Mouse (Mus musculus): ENCODE measurements at regions not wholly inside any gene's neighbourhood (a gene's known extent, or its start where the extent isn't known, plus 50 kb on each side); places are given as distances from the start of the nearest gene placed in this dataset.
A peak's percentile ranks its signal among the peaks of the same experiment; 100 is the strongest.

DNA sequence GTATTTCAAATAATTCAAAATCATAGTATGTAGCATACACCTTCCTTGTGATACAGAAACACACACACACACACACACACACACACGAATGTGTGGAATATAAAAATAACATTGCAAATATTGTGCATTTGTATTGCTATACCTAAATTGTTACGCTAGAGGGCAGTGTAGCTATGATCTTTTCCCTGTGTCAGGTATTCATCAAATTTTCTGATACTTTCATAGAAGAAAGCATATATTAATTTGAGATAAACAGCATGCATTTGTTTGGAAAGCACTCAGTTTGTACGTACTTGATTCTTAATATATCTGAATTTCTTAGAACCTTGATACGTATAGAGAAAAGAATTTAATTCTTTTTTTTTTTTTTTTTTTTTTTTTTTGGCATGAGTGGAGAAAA lies 1700.9 kb upstream of the Sel1l start:
- peak; percentile 1 for DNase-seq (ENCODE audit: low spot score)

DNA sequence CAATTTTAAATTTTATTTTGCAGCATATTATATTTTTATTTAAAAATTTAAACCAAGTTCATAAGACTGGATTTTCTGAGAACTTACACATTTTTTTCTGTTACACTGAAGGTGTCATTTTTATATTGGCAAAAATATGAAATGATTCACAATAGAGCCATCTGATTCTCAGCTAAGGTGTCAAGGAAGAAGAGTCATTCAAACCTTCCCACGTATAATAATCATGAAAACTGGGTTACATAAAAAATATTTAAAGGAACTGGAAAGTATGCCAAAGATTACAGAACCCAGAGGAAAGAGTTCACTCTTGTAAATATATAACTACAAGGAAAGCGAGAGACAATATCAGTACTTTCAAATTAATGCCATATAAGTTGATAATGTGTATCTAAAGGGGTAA lies 1674.5 kb upstream of the Sel1l start:
- no peak for DNase-seq (ENCODE audit: low spot score)

DNA sequence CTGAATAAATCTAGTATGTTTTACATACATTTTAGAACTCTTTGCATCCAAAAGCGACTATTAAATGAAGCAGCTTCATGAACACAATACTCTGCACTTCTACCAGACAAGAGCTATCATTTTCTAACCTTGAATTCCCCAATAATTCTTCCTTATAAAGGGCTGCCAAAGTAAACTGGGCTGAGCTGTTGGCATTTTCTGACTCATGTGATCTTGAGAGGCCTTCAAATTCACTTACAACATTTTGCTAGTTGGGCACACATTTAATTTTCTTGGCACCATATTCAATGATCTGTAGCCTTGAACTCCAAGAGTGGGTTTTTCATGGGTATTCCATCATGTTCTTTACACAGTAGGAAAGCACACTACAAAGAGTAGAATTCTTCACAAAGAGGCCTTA lies 1637.4 kb upstream of the Sel1l start:
- no peak for DNase-seq (ENCODE audit: low spot score)

DNA sequence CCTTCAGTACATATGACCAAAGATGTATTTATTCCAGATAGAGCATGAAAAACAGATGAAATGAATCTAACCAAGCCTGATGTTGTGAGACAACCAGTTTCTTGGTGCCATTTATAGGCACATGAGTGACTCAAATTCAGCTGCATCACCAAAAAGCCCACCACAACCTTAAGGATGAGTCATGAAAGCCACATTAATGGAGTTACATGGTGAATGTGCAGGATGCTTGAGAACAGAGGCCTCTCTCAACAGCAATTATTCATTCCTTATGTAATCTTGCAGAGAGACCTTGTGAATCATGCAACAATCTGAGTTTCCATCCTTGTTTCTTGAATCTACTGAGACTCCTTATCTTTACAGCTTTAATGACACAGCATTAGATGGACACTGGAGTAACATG lies 1613.1 kb upstream of the Sel1l start:
- no peak for DNase-seq (ENCODE audit: low spot score)

DNA sequence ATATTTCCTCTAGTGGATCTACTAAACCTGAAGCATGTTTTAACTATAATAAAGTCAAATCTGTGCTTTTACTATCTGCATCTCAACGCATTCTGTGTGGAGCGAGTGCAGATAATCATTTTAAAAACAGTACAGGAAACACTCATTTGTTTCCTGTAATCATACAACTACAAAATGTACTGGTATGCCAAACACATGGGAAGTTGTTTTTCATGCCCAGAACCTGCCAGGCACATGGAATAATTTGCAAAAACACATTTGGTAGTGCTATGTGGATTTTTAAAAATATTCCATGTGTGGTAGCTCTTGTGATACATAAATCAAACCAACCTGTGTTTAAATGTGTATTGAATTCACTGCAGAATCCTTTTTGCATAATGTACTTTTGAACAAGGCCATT lies 1600.5 kb upstream of the Sel1l start:
- no peak for DNase-seq (ENCODE audit: low spot score)

DNA sequence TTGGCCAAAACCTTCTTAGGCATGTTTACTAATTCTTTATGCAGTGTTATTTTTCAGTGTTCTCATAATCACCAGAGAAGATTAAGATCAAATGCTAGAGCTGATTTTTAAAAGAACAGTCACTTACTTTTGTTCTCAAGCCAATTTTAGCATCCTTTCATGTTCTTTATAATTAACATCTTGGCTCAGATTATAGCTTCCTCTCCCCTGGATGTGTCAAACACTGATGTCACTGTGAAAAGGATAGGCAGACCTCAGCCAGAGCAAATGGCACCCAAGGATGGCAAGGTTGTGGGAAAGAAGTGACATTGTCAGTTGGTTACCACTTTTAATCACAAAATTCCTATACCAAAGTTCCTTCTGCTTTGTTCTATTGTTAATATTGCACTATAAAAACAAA lies 1580.3 kb upstream of the Sel1l start:
- no peak for DNase-seq (ENCODE audit: low spot score)

DNA sequence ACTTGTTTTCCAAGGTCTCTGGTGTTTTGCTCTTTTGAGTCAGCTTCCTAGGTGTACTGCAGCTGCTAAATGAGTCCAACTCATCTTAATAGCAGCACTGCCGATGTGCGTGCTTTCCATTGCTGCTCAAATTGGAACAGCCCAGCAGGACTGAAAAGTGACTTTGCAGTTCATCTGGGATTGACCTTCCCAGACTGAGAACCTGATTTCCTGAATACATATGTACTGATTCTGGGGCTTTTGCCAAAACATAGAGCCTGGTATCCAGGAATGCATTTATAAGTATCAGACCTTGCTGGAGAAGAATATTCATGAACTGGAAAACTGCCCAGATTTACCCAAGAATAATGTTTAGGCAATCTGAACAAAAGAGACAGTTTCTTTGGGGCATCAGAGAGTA lies 1579.0 kb upstream of the Sel1l start:
- no peak for DNase-seq (ENCODE audit: low spot score)

DNA sequence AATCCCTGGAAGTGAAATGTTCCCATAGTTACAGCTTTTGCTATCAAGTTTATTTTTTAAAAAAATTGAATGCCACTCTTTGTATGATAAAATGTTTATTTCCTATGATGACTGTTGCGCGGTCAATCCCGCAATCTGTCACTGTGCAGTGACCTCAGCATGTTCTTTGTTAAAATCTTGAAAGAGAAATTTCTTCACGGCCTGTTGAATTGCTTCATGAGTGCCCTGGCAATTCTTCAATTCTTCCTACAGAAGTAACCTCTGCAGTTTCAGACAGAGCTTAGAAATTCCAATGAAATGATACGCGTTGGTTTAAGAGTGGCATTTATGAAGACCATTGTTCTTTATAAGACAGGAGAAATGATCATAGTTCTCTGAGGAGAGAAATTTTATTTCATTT lies 1567.4 kb upstream of the Sel1l start:
- no peak for DNase-seq (ENCODE audit: low spot score)

DNA sequence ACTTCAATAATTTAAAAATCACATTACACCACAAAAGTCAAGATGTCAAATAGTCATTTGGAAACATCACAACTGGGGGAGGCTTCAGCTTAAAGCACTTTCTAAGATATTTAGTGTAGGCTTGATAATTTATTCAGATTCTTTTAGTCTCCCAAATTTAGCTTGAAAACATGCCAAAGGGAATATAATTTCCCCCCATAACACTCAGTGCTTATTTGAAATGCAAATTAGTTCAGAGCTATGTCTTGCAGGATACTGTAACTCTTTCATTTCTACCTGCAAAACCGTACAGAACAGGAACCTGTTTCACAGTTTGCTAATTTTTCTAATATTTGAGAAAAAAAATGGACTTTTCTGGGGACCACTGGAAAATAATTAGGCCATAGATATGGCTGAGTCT lies 1566.8 kb upstream of the Sel1l start:
- DNase-seq (ENCODE audit: low spot score) = no peak

DNA sequence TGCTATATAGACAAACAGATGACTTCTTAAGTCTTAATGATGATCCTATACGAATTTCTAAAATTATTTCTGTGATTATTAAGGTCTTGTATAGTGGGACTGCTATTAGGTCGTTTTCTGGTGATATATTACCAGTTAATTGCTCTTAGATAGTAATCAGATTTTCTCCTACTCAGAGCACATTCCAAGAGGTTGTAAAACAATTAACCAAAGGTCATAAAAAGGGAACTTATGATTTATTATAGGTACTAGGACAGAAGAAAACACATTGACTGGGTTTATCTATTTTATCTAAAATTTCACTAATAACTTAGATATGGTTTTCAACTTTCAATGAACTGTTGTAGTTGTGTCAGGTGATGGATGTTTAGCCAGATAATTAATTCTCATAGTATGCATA lies 1536.6 kb upstream of the Sel1l start:
- DNase-seq (ENCODE audit: low spot score) = no peak

DNA sequence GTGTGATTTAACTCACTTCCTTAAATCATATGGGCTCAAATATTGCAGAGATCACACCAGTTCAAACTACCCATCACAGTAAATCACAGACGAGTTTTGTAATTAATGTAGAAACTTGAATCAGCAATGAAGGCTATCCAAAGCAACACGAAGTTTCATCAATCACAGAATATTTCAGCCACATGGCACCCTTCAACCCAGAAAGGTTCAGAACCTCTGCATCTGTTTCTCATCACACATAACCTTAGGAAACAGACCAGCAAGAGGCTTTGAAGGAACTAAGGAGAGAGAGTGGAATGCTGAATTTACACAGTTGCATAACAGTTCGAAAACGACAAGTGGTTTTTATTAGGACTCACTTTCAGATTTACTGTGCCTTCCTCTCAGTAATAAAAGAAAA lies 1494.0 kb upstream of the Sel1l start:
- no peak for DNase-seq (ENCODE audit: low spot score)

DNA sequence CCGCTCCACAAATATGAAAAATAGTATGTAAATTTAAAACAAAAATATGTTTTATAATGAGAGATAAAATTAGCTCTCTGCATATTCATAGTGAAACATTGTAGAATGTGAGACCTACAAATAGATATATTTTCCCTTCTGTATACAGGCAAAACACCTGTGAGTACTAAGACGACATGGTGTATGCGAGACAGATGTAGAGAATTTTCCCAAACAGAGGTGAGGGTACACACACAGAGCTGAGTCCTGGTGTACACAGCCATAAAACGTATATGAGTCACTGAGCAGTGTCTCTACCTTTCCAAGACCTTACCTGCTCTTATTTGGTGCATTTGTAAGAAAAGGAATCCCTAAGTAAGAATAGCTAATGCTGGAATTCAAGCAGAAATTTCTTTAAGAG lies 1493.6 kb upstream of the Sel1l start:
- DNase-seq (ENCODE audit: low spot score) = no peak

DNA sequence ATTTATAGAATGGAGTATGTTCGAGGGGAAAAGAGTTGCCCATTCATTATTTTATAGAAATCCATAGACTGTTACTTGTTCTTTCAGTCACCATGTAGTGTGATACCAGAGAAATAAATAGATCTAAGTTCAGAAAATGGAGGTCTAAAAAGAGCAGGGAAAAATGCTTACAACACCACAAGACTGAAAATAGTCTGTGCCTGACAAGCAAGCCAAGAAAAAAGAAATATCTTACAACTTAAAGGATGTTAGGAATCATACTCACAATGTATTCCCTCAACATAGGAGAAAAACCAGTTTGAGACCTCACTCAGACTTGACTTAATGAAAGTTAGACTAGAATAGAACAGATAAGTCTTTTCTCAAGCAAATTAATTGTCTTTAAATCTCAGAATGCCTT lies 1486.6 kb upstream of the Sel1l start:
- DNase-seq (ENCODE audit: low spot score) = no peak

DNA sequence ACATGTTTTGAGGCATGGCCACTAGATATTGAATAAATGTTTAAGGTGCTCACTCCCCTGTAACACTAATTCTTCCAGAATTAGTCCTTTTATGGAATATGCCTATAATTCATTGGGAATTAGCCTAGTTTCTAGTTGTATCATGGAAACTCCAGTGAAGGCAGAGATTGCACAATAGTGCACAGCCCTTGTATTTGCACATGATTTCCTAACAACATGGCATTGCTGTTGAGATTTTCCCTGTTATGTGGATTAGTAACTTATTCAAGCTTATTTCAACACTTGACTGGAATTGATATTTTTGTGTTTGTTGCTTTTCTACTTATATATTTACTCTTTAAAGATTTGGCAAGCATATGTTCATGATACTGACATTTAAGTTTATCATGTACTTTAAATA lies 1463.3 kb upstream of the Sel1l start:
- DNase-seq (ENCODE audit: low spot score) = no peak

DNA sequence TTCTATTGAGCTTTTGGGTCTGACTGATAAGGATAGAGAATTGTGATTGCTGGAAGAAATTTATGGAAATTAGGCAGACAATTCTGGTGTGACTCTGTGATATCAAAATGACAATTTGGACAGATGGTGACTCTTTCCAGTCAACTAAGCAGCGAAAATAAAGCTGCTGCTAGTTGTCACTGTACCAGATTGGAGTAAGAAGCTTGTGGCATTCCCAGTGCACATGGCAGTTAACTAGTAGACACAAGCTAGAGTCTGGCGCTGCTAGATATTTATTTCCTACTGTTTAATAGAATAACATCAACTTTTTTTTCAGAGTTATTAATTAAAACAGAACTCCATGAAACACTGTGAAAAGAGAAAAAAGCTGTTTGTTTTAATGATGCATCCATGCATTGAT lies 1432.9 kb upstream of the Sel1l start:
- no peak for DNase-seq (ENCODE audit: low spot score)

DNA sequence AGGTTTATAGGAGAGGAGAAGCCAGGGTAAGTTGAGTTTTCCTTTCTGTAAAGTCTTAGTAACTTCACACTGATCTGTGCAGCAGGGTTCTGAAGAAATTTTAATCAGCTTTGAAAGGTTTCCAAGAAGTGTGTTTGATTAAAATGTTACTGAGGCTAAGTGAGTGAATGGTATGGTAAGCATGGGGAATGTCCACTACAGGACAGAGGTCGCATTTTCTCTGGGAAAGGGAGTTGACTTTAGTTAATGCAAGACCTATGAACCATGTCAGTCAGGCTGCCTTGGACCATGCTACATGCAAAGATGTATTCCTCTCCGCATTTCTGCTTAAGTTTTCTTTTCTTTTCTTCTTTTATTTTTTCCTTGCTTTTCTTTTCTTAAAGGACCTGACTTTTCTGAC lies 1424.7 kb upstream of the Sel1l start:
- DNase-seq (ENCODE audit: low spot score) = no peak

DNA sequence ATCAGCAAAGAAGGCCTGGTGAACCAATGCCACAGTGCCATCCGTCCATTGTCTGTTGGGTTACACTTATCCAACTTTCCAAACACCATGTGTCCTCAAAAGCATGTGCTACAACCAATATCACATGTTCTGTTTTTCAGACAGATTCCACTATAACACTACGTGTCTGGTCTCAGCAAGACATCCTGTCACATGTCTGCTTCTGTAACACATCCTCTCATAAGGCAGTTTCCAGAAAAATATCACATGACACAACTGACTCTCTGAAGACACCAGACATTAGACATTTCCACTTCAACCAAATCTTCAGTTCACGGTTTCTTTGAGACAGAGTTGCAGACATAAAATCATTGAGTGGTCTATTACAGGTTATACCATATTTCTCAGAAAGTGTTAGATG lies 1381.3 kb upstream of the Sel1l start:
- DNase-seq (ENCODE audit: low spot score) = no peak

DNA sequence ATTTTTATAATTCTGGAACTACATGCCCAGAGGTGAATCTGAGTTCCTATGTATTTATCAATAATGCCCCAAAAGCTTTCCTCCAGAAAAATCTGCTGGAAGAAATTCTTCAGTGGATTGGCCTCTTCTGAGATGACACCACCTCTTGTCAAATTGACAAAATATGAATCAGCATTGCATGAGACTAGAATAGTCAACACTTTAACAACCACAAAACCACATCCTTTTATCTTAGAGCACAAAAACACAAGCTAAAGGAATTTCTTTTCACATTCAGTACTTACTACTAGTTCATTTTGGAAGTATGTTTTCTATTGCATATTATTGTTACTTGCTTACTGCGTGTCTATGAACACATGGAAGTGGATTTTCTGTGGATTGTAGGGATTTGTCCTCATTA lies 1377.9 kb upstream of the Sel1l start:
- no peak for DNase-seq (ENCODE audit: low spot score)

DNA sequence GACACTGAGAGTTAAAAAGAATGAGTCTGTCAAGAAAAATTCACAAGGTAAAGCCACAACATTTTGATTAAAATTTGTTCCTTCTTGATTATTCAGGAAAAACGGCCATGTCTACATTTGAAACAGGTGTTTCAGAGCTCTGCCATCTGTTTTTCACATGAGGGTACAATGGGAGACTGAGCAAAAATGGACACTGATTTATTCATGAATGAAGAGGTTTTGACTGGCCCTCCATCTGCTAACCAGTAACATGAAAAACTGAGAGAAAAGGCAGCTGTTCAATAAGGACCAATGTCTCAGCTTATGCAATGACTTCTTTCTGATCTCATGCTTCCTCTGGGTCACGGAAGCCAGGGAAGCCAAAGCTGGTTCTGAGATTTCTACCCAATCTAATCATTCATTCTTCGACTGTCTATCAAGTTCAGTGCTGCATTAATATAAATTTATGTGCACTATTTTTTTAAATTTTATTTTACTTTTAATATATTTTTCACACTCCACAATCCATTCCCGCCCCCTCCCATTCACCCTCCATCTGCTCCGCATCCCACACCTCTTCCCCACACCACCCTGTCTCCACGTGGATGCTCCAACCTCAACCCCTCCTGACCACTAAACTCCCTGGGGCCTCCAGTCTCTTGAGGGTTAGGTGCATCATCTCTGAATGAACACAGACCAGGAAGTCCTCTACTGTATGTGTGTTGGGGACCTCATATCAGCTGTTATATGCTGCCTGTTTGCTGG lies 1372.4 kb upstream of the Sel1l start:
- no peak for DNase-seq (ENCODE audit: low spot score)

DNA sequence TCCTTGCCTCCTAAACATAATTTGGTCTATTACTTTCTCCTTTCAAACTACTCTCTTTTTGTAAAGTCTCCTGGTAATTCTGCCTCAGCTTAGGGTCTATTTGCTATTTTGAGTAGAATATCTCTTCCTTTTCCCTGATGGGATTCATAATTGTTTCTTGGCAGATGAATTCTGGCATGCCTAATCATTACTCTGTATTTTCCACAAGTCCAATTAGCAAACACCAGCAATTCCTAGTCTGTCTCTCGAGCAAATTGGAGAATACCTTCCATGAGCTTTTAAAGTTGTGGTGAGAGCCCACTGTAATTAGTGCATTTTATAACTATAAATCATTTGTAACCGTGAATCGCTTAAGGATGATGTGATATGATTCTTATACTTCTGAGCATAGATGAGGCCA lies 1358.6 kb upstream of the Sel1l start:
- DNase-seq (ENCODE audit: low spot score) = no peak

DNA sequence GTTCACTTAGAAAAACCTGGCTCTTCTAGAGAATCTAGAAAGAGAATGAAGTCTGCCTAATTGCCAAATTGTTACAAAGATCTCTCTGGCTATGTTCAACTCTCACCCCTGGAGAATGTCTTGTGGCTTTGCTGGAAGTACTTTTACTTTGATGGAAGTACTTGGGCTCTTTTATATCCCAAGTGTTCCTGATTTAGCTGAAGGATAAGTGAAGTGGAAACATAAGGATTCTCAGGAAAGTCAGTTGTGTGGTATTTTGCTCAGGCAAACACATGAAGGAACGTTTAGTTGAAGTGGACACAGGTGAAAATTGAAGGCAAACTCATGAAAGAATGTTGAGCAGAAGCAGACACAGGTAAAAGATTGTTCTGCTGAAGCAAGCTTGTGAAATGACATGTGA lies 1340.0 kb upstream of the Sel1l start:
- DNase-seq (ENCODE audit: low spot score) = no peak

DNA sequence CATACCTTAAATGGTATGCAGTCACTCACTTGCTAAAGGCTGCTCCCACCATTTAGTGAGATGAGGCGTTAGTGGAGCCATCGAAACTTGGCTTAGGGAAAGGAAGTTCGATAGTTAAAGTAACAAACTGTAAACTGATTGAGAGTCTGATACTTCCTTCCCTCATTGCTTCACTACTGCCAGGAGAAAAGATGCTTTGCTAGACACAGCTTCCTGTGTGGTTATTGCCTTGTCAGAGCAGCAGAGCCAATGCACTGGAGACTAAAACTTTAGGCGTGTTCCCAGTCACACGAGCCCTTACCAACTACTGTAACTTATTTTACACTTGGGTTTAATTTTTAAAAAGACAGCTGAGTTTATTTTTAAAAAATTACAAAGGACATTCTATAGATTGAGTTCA lies 1324.8 kb upstream of the Sel1l start:
- no peak for DNase-seq (ENCODE audit: low spot score)

DNA sequence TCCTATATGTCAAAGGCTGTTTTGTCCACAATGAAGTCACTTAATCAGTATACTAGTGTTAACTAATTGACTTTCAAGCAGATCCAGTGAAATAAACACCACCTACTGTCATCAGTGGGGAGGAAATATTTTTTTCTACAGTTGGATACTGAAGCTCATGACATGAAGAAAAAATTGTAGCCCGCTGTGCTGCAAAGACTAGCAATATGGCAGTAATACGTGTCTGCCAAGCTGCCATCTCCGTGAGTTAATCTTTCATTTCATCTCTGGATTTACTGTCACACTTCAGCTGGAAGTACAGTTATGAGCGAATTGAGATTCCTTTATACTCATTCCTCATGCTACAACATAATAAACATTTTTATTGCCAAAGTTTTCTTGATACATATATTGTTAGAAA lies 1311.3 kb upstream of the Sel1l start:
- no peak for DNase-seq (ENCODE audit: low spot score)

DNA sequence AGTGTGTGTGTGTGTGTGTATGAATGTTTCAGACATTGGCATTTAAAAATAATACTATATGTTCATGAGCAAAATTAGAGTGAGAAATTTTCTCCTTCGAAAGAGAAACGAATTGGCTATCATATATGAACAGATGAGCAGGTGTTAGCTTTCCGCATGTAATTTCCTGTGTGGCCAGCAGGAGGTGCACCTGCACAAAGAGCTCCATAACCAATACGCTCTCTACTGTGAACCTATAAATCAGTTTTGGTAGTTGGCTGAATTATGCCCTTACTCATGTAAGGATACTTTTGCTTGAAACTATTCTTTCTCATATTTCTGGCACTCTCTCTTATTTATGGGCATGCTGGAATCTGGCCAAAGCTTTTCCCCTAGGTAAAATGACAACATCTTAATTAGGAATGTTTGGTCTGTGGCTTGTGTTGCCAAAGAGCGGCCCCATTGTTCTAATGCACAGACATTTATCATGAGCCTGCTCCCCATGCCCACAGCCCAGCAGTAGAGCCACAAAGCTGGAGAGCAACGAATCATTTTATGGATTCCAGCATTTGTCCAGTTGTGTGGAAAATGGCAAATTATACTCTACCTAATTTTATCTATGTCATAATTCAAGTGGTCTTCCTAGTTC lies 1303.8 kb upstream of the Sel1l start:
- peak; percentile 16 for DNase-seq (ENCODE audit: low spot score)
